Mouse (Mus musculus) spleen, adult 12 weeks (tissue): ENCODE measurements around the gene Trim14.

Experiments
- DNase-seq: peaks from one replicate; pipeline ENCODE4 v3.0.0; 2022; ENCODE audit warnings: low spot score

Trim14 gene

DNA sequence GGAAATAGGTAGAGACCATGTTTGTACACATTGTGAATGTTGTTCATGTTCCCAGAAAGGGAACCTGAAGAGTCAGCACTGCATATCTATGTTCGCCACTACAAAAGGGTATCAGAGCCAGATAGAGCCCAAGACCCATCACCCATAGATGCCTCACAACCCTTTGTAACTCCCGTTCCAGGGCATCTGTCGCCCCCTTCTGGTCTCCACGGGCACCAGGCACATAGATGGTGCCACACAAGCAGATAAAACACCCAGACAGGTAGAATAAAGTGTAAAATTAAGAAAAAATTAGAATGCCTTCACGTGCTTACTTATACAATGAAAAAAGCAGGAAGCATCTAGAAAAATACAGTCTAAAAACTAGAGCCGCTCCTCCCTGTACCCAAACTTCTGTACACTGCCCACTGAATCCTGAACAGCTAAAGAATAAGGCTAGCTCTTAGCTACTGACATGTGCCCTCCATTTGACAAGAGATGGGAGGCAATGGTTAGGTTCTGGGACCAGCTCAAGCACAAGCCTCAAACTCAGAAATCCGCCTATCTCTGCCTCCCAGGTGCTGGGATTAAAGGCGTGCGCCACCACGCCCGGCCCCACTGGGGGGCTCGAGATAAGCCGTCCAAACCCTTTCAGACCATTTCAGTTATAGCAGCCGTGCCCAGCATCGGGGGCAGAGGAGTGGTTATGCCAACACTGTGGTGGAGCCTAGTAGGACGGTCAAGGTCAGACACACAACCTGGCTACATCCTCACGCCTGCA, 9.0 kb downstream of the Trim14 start:
- DNase-seq, result peak; percentile 55

DNA sequence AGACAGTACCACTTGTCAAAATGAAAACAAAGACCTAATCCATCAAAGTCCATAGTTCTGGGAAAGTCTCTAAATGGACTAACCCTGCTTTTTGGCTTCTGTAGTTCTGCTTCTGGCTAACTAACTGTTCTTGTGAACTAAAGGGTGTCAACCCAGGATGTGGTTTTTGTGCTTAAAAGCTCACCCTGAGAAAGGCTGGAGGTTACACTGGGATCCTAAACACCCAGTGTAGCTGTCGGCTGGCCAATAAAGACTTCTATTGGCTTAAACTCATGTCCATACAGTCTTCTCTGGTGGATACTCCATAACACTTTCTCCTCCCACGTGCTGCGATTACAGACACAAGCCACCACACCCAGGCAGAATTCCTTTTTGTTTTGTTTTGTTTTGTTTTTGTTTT, 9.7 kb downstream of the Trim14 start:
- DNase-seq, result no peak

DNA sequence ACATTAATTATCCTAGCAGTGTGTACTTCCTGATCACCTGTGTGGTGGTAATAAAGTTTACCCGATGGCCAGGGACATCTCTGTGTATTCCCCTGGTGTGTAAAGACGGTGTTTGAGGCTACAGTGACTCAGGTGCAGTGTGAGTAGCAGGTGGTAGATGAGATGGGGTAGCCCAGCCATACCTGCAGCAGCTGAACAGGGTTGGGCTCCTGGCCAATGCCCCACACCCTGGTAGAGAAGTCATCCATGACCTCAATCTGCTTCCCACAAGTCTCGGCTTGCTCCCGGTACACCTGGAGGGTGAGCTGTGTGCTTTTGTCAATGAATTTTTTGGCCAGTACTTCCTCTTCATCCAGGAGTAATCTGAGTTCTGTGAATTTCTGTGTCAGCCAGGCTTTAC, 12.6 kb downstream of the Trim14 start:
- no peak for DNase-seq

DNA sequence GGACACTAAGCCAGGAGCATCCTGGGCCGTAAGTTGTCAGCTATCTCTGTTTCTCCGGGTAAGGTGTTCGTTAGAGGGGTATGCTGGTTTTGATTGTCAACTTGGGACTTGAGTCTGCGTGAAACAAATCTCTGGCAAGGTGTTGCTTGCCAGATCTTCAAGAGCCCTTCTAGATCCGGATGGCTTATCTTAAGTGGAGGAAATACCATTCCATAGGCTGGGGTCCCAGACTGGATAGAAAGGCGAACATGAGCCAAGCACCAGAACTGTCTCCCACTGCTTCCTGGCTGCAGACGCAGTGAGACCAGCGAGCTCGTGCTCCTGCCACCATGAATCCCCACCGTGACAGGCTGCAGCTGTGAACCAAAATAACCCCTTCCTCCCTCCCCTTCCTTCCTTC, 14.5 kb downstream of the Trim14 start:
- no peak for DNase-seq

DNA sequence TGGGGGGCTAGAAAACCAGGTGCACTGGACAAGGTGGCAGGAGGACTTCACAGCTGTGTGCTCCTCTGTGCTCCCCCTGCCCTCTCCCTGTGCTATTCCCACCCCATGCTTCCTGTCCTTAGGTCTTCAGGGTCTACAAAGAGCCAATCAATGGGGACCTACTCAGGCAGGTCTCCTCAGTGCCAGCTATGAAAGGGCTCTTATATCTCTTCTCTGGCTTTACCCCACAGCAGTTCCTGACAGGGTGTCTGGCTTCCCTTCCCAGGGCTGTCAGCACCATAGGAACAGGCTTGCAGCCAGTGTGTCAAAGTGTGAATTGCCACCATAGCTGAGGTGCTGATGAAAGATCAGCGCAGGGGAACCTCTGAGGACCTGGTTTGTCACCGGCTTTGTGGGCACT, 15.4 kb downstream of the Trim14 start:
- no peak for DNase-seq

DNA sequence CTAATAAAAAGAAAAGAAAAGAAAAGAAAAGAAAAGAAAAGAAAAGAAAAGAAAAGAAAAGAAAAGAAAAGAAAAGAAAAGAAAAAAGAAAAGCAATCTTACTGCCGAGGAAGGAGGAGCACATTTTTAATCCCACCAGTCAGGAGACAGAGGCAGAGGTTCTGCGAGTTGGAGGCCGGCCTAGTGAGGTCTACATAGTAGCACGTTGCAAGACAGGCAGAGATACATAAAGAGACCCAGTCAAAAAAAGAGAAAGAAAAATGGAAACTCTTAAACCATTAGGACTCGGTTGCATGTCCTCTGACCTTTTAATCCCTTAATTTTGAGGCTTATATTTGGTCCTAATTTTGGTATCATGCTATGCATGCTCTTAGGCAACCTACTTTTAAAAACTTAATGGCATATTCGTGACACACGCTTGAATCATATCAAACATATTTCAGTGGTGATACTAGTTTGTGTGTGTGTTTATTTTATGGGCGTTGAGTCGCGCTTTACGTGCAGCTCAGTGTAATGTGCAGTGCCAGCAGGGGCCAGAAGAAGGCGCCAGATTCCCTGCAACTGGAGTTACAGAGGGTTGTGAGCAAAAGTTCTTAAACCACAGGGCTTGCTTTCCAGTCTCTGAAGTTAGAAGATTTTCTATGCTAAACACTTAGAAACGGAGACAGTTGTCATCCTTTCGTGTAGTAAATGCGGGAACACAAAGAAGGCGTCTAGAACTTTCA, 28.0 kb downstream of the Trim14 start:
- peak; percentile 80 for DNase-seq

DNA sequence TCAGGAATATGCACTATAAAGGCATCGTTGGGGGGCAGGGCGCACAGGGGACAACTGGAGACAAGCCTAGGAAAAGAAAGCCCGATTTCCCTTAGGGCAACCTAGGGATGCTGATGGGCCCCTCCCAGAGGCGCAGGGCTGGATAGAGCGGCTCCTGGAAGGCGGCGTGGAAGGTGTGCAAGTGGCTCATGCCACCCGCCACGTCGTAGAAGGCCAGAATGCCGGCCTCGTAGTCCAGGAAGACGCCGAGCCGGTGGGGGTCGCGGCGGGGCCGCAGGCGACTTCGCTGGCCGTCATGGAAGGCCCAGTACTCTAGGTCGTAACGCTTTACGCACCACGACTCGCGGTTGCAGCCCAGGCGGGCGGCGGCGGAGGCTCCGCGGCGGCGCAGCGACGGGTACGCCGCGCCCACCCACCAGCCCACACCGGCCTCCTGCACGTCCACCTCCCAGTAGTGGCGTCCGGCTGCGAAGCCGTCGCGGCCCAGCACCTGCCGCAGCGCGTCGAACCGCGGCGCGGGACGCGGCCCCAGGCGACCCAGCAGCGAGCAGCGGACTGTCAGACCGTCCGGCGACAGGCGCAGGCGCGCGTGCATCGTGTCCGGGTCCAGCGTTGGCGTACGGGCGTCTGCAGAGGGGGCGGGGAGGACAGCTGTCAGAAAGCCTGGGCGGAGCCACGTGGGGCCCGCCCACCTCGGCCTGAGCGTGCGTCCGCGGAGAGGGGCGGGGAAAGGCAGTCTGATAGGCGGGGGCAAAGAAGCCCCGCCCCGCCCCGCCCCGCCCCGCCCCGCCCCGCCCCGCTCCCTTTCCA, 28.9 kb downstream of the Trim14 start:
- peak; percentile 90 for DNase-seq

DNA sequence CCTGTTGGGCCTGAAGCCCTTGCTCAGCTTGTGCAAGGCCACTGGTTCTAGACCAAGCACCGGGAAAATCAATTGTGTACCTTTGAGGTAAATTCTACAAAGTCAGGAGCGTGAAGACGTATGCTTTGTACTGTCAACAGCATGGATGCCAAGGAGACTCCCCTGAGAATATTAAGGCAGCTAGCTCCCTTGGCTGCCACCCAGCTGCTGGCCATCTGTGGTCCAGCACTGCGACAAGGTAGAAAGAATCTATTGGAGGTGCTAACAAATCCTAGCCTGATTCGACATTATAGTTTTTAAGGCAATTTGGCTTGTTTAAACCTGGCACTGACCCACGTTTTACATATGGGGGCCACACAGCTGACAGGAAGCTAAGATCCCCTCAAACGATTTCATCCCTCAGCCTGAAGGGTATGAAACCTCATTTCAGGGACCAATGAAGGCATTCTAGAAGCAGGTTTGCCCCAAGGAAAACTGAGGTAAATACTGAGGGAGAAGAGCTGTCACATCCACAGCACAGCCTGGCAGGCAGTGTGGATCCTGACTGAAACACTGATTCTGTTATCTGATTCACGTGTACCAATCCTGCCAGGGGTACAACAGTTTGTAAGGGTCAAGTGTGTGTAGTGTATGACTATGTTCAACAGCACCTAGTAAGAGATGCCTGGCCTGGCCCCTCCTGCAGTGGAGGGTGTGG, 30.4 kb downstream of the Trim14 start:
- no peak for DNase-seq

DNA sequence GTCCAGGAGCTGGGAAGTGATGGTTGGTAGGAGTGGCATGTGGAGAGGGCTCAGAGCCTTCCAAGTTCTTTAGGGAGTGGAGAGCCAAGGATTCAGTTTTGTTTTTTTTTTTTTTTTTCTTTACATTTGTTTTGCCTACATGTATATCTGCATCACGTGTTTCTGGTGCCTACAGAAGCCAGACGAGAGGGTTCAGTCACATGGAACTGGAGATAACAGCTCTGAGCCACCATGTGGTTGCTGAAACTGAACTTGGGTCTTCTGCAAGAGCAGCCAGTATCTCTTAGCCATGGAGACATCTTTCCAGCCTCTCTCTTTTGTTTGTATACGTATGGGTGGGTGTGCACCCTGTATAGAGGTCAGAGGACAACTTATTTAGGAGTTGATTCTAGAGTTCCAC, 32.1 kb downstream of the Trim14 start:
- no peak for DNase-seq

DNA sequence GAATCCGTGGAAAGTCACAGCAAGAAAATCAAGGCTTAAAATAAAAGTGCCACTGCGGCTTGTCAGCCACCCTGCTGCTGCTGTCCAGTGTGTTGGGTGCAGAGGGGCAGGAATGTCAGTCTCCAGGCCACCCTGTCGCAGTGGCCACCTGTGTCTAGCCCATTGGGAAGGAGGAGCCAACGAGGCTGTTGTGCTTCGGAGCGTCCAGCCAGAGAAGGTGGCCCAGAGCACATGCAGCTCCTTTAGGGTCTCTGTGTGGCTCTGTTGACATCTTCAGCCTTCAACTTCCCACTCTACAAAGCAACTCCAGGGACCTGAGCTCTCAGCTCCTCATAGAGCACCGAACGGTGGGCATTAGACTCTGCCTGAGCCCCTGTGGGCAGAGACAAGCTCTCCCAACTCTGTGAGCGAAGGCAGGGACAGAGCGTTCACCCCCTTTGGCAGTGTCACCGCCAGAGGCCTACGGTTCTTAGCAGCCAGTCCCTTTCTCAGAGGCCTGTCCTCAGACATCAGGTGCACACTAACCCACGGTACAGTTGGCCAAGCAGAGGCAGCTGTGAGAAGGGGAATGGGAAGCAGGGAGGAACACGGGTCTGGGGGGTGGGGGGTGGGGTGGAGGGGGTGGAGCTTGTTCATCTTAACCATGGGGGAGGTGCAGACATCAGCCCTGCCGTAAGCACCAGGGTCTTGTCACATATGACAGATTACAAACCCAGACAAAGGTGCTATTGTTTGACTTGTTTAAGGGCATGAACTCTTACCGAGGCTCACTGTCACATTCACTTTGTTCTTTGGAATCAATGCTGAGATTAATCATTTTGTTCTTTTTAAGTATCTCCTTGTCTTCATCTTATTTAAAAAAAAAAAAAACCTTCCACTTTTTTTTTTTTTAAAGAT, 33.1 kb downstream of the Trim14 start:
- DNase-seq, result no peak

DNA sequence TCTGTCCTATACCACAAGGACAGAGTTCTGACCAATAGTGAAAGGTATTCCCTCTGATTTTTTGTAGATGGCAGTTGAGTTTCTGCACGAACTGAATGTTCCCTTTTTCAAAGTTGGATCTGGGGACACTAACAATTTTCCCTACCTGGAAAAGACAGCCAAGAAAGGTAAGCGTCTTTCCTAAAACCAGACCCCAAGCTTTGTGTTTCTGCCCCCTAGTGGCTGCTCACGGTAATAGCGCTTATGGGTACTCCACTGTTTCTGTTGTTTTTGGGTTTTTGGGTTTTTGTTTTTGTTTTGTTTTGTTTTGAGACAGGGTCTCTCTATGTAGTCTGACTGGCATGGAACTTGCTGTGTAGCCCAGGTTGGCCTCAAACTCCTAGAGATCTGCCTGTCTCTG, 37.0 kb downstream of the Trim14 start:
- DNase-seq, result peak; percentile 37

DNA sequence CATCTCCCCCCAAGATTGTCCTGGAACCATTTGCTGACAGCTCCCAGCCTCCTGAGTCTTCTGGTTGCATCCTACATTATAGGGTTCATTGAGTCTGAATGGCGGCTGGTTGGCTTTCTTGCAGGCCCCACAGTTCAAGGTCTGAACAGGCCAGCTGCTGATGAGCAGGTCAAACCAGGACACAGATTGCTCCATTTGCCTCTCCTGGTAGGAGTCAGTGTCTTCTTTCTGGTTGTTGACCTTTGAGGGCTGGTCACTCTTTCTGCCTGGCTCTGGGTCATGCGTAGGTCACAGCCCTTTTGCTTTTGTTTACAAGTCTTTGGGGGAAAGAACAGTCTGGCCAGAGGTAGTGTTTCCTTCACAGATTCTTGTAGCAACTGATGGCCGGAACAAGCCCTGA, 37.4 kb downstream of the Trim14 start:
- no peak for DNase-seq

DNA sequence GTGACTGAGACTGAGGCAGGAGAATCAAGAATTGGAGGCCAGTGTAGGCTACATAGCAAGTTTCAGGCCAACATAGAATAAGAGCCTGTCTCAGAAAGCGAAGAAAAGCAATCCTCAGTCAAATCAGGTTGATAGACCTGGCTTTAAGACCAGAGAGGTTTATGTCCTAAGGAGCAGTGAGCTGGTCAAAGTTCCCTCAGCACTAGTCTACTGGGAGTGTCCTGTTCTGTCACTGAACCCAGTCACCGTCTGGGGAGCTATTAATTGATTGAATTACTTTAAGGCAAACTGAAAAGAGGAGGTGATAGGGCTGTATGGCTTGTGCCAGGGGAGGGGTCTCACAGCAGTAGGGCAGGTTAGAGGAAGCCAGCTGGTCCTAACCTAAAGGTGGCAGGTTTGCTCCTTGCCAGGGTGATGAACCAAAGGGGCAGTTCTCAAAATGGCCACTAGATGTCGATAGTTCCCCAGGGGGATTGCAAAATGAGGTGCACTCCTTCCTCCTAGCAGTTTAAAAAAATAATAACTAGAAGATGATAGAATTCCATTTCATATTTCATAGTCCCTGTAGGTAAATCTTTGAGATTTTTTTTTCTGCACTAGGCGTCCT, 38.6 kb downstream of the Trim14 start:
- DNase-seq, result peak; percentile 74

DNA sequence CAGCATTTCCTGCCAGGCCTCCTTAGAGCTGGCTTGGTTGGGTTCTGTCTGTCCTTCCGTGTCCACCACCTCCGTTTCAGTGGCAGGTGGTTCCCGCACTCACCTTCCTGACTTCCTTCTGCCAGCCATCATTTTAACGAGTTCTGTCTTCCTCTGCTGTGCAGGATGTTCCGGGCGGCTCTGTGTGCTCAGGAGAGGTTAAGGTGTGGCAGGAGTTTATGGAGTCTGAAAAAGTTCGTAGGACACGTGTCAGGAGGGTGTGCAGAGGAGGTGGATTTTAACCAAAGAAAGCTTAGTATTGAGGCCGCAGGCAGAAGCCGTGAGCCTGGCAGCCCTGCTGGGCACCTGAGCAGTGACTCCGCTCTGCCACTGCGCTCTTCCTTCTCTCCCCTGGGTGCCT, 40.4 kb downstream of the Trim14 start:
- DNase-seq, result no peak

DNA sequence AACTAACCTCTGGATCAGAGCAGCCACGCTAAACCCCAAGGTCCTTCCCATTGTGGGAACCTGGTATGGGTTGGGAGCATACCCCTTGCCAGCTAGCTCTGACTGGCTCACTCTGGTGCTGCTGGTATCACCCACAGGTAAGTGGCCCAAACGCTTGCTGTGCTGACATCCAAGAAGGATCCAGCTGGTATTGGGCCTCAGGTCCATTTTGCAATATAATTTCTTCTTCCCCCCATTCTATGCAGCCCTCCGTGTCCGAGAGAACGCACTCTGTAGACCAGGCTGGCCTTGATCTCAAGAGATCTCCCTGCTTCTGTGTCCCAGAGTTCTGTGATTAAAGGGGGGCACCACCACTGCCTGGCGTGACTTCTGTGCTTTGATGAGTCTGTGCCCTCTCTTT, 42.9 kb downstream of the Trim14 start:
- DNase-seq, result no peak

DNA sequence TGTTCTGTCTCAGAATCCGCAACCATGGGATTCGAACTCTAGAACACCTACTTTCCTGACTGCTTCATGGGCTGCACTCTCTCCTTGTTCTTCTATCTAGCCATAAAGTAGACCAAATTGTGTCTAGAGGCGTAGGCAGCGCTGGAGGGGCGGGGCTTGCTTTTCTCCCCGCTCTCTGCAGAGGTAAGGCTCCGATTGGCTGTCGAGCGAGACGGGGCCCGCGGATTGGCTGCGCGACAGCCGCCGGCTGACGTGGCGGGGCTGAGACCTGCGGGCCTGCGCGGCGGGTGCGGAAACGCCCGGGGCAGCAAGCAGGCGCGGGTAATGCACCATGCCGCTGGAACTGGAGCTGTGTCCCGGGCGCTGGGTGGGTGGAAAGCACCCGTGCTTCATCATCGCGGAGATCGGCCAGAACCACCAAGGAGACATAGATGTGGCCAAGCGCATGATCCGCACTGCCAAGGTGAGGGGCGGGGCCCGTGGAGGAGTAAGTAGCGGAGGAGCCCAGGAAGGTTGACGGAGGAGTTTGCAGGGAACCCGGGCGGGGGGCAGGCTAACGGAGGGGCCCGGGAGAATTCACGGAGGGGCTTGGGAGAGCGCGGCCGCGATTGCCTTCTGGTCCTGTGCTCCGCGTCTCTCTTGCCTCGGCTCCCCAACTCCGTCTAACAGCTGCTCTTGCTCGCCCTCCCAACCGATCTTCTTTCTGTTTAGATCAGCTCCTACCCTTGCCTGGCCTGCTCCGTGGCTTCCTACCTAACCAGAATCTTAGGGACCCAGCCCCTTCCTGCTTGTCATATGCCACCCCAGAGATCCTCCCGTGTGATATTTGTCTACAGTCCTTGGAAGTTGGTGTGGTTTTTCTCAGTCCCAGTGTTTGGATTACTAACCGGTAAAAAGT, 46.7 kb downstream of the Trim14 start, which contains the start of gene Nans:
TSS of gene Nans (plus strand) at position 221 of the 898 bp plus-strand sequence.
- DNase-seq, result peak; percentile 92

DNA sequence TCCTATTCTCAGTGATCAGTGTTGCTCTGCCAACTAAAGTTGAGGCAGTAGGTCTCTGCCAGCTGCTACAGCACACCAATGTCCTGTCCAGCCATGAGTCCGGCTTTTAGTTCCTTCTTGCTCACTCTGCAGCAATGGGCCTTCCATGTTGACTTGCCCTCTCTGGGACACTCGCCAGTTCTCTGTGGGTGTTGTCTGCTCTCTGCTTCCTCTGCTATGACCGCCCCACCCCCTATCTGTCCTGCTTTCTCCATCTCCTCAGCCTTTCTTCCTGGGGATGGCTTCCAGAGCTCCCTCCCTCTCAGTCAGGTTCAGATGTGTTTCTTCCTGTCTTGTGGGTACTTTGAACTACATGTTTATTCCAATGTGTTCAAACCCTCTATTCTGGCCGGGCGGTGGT, 48.6 kb downstream of the Trim14 start:
- no peak for DNase-seq

DNA sequence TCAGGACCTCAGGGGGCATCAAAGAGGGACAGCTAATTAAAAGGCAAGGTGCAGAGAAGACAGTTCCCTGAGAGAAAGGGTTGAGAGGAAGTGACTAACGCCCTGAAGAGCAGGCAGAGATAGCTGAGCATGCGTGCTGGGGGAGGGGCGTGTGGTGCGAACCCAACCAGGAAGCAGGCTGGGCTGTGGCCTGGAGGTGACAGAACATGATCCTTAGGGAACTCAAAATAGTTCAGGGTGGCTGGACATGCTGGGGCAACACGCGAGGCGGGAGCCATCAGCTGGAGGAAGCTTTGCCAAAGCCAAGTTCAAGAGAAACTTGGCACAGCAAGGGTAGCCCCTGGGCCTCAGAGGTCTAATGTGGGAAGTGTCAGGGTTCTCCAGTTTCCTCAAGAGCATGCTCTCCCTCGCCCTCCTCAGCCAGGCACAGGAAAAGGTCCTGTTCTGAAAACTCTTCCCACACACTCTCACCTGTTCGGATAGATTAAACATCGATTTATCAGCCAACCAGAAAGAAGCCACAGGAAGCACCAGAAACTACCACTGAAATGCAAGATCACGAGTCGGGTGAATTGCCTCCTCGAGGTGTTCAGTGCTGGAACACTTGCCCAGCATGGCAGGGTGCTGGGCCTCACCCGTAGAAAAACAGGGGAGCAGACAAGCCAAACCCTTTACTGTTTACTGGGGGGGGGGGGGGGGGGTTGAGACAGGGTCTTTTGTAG, 50.1 kb downstream of the Trim14 start:
- DNase-seq, result peak; percentile 53

DNA sequence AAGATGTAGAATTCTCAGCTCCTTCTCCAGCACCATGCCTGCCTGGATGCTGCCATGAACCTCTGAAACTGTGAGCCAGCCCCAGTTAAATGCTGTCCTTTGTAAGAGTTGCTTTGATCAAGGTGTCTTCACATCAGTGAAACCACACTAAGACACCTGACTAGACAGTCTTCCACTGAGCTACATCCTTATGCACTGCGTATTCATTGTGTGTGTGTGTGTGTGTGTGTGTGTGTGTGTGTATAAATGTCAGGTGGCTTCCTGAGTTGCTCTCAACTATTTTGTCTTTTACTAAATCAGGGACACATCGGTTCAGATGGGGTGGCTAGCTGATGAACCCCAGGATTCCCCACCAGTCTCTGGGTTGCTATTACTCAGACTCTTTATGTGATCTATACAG, 56.9 kb downstream of the Trim14 start:
- DNase-seq, result no peak
